ENCODE assay signal across 23 mouse cellular contexts in genomic region chr11:65148441-65148840, GRCm38 (mm10). TPM values are rescaled to one million over a fixed set of nuclear protein-coding genes. Genes with fewer than 3 reads are reported as not detected.
"Had no signal": no experiment of that assay in that cellular context is flagged by ENCODE, and none has a peak within 500 bp of the region (broad histone marks: within the 10 kb centered on the region; RNA-seq: fewer than 3 reads in every experiment).

No protein-coding gene starts in this region.

- H3K27me3 ChIP-seq: lung, embryonic 15.5 days; megakaryocyte, embryonic 14.5 days; midbrain, embryonic 13.5 days; midbrain, embryonic 15.5 days; neural tube, embryonic 12.5 days; stomach, embryonic 15.5 days had no signal

- H3K9ac ChIP-seq: lung, embryonic 15.5 days; midbrain, embryonic 13.5 days; midbrain, embryonic 15.5 days; neural tube, embryonic 12.5 days; stomach, embryonic 15.5 days had no signal

- DNase-seq: lung, adult 2 months; lung, postnatal 14 days; lung, postnatal 36 days; right cerebral cortex, postnatal 14 days; thymus, adult 2 months; thymus, postnatal 25 days; thymus, postnatal 4 days had no signal

- H3K4me1 ChIP-seq: megakaryocyte, embryonic 14.5 days; midbrain, embryonic 13.5 days; neural tube, embryonic 12.5 days; stomach, embryonic 15.5 days had no signal

- ATAC-seq: lung, postnatal 0 days; midbrain, embryonic 13.5 days; midbrain, embryonic 15.5 days had no signal

- H3K36me3 ChIP-seq: lung, embryonic 15.5 days; midbrain, embryonic 13.5 days; midbrain, embryonic 15.5 days; neural tube, embryonic 12.5 days; stomach, embryonic 15.5 days had no signal

- H3K27ac ChIP-seq: lung, embryonic 15.5 days; macrophage; midbrain, embryonic 13.5 days; midbrain, embryonic 15.5 days; neural tube, embryonic 12.5 days; stomach, embryonic 15.5 days; stomach, postnatal 0 days had no signal

- H3K9me3 ChIP-seq: lung, embryonic 15.5 days; midbrain, embryonic 13.5 days; midbrain, embryonic 15.5 days; neural tube, embryonic 12.5 days; stomach, embryonic 15.5 days had no signal

- H3K4me3 ChIP-seq: lung, embryonic 15.5 days; megakaryocyte, embryonic 14.5 days; midbrain, embryonic 13.5 days; midbrain, embryonic 15.5 days; neural tube, embryonic 12.5 days; stomach, embryonic 15.5 days had no signal

- H3K4me2 ChIP-seq: lung, embryonic 15.5 days; midbrain, embryonic 11.5 days; midbrain, embryonic 13.5 days; midbrain, embryonic 15.5 days; neural tube, embryonic 12.5 days; stomach, embryonic 15.5 days had no signal

RNA-seq across cellular contexts. Expression of gene 1700086D15Rik, which starts 11.2 kb away (rescaled TPM):
- total RNA-seq: megakaryocyte progenitor cell, adult 5-6 weeks; midbrain, postnatal 0 days; monocyte, adult 5-6 weeks; neutrophil, adult 5-6 weeks had no signal
- polyA plus RNA-seq: macrophage; midbrain, embryonic 11.5 days; midbrain, embryonic 13.5 days; neural tube, embryonic 12.5 days; spleen, adult 2 months; stomach, embryonic 15.5 days; stomach, postnatal 0 days; thymus, adult 2 months; urinary bladder, adult 2 months had no signal

RNA-seq across cellular contexts. Expression of gene Arhgap44, which starts 14.3 kb away (rescaled TPM):
- total RNA-seq: megakaryocyte progenitor cell, adult 5-6 weeks; monocyte, adult 5-6 weeks; neutrophil, adult 5-6 weeks had no signal
- polyA plus RNA-seq: macrophage had no signal
